Mouse (Mus musculus): Measurements from ENCODE around the gene Rims4. TPM values are rescaled to one million over a fixed set of nuclear protein-coding genes. Genes with fewer than 3 reads are reported as not detected.

The Rims4 gene
- polyA plus RNA-seq, 1 experiment from 2014 or later = 8.7 TPM

GRCm38 (mm10) chr2:163928464-163929200 is 10.1 kb upstream of the Rims4 start:
- Histone ChIP-seq H3K27me3 (no peaks in the 10 kb centered on the region), H3K36me3 (no peaks in the 10 kb centered on the region), H3K27ac (replicated peaks) (no peak overlapping the region), H3K4me2 (no peak overlapping the region), H3K9ac (no peak overlapping the region), H3K9me3 (no peaks in the 10 kb centered on the region), H3K4me1 (replicated peaks) (no peaks in the 10 kb centered on the region), H3K4me3 (no peak overlapping the region)
- 63% methylated on average over 7 of the region's 7 CpGs for WGBS
- ATAC-seq (ENCODE audit: low read depth) = no peak

- Histone ChIP-seq H3K9me3 (no peaks in the 10 kb centered on the region), H3K36me3 (no peaks in the 10 kb centered on the region), H3K27me3 (peaks cover 21% of the 10 kb centered on the region), H3K9ac (no peak overlapping the region), H3K4me2 (no peak overlapping the region), H3K4me3 (no peak overlapping the region), H3K27ac (replicated peaks) (no peak overlapping the region), H3K4me1 (replicated peaks) (no peaks in the 10 kb centered on the region)
- ATAC-seq (ENCODE audit: low read depth) = no peak
- WGBS = 94% methylated on average over 10 of the region's 10 CpGs
These were observed 6.6 kb upstream of the Rims4 start for GRCm38 (mm10) chr2:163925044-163925443.

GRCm38 (mm10) chr2:163924531-163924930 is 6.0 kb upstream of the Rims4 start:
- Histone ChIP-seq H3K27ac (replicated peaks) (no peak overlapping the region), H3K9ac (no peak overlapping the region), H3K36me3 (no peaks in the 10 kb centered on the region), H3K4me3 (no peak overlapping the region), H3K4me1 (replicated peaks) (no peaks in the 10 kb centered on the region), H3K27me3 (peaks cover 26% of the 10 kb centered on the region), H3K9me3 (no peaks in the 10 kb centered on the region), H3K4me2 (no peak overlapping the region)
- 82% methylated on average over 3 of the region's 3 CpGs for WGBS
- ATAC-seq (ENCODE audit: low read depth) = no peak

- no peak overlapping the region for H3K4me2 ChIP-seq
- H3K9me3 ChIP-seq = no peaks in the 10 kb centered on the region
- ATAC-seq (ENCODE audit: low read depth) = no peak
- no peaks in the 10 kb centered on the region for H3K36me3 ChIP-seq
- H3K9ac ChIP-seq = no peak overlapping the region
- no peak overlapping the region for H3K27ac ChIP-seq (replicated peaks)
- 58% methylated on average over 9 of the region's 9 CpGs for WGBS
- peaks cover 35% of the 10 kb centered on the region for H3K27me3 ChIP-seq
- no peak overlapping the region for H3K4me3 ChIP-seq
- peaks cover 8% of the 10 kb centered on the region for H3K4me1 ChIP-seq (replicated peaks)
These were observed 4.6 kb upstream of the Rims4 start for GRCm38 (mm10) chr2:163923113-163923512.

- peaks cover 70% of the 10 kb centered on the region for H3K27me3 ChIP-seq
- H3K9ac ChIP-seq = no peak overlapping the region
- H3K4me3 ChIP-seq = peak overlapping the region; percentile 66; the same call in 1 of the 2 replicates
- peaks cover 20% of the 10 kb centered on the region for H3K4me1 ChIP-seq (replicated peaks)
- WGBS = 80% methylated on average over 3 of the region's 3 CpGs
- H3K9me3 ChIP-seq = no peaks in the 10 kb centered on the region
- no peaks in the 10 kb centered on the region for H3K36me3 ChIP-seq
- peak overlapping the region; percentile 88 for H3K4me2 ChIP-seq
- no peak for ATAC-seq (ENCODE audit: low read depth)
- no peak overlapping the region for H3K27ac ChIP-seq (replicated peaks)
These were observed 1.1 kb upstream of the Rims4 start for GRCm38 (mm10) chr2:163919581-163919980.

GRCm38 (mm10) chr2:163916703-163917102 is 1.8 kb downstream of the Rims4 start:
- Histone ChIP-seq H3K27ac (replicated peaks) (no peak overlapping the region), H3K4me2 (peak overlapping the region; percentile 88), H3K36me3 (no peaks in the 10 kb centered on the region), H3K9me3 (no peaks in the 10 kb centered on the region), H3K4me3 (no peak overlapping the region), H3K4me1 (replicated peaks) (peaks cover 33% of the 10 kb centered on the region), H3K27me3 (peaks cover 68% of the 10 kb centered on the region), H3K9ac (no peak overlapping the region)
- WGBS = 81% methylated on average over 7 of the region's 7 CpGs
- no peak for ATAC-seq (ENCODE audit: low read depth)

GRCm38 (mm10) chr2:163915294-163915791 is 3.1 kb downstream of the Rims4 start:
- WGBS = 66% methylated on average over 9 of the region's 9 CpGs
- H3K36me3 ChIP-seq = no peaks in the 10 kb centered on the region
- peaks cover 33% of the 10 kb centered on the region for H3K4me1 ChIP-seq (replicated peaks)
- H3K4me3 ChIP-seq = no peak overlapping the region
- H3K9ac ChIP-seq = no peak overlapping the region
- ATAC-seq (ENCODE audit: low read depth) = no peak
- H3K27me3 ChIP-seq = peaks cover 56% of the 10 kb centered on the region
- no peak overlapping the region for H3K27ac ChIP-seq (replicated peaks)
- peak overlapping the region; percentile 88; the same call in 1 of the 2 replicates for H3K4me2 ChIP-seq
- H3K9me3 ChIP-seq = no peaks in the 10 kb centered on the region

GRCm38 (mm10) chr2:163914107-163914506 is 4.4 kb downstream of the Rims4 start:
- H3K4me1 ChIP-seq (replicated peaks) = peaks cover 30% of the 10 kb centered on the region
- peak; percentile 59 for ATAC-seq (ENCODE audit: low read depth)
- H3K4me3 ChIP-seq = peak overlapping the region; percentile 12; the same call in 1 of the 2 replicates
- peaks cover 50% of the 10 kb centered on the region for H3K27me3 ChIP-seq
- no peaks in the 10 kb centered on the region for H3K36me3 ChIP-seq
- H3K9me3 ChIP-seq = no peaks in the 10 kb centered on the region
- peak overlapping the region; percentile 41 for H3K4me2 ChIP-seq
- H3K9ac ChIP-seq = peak overlapping the region; percentile 47; the same call in 1 of the 2 replicates
- WGBS = 5% methylated on average over 10 of the region's 10 CpGs
- H3K27ac ChIP-seq (replicated peaks) = peak overlapping the region; percentile 49

GRCm38 (mm10) chr2:163913704-163914103 is 4.8 kb downstream of the Rims4 start:
- Histone ChIP-seq H3K27ac (replicated peaks) (peak overlapping the region; percentile 49), H3K4me3 (0 out of 2 replicates have a peak overlapping the region, but pooled peaks have one; percentile 12), H3K27me3 (peaks cover 48% of the 10 kb centered on the region), H3K4me2 (peak overlapping the region; percentile 41), H3K4me1 (replicated peaks) (peaks cover 28% of the 10 kb centered on the region), H3K9me3 (no peaks in the 10 kb centered on the region), H3K9ac (peak overlapping the region; percentile 47; the same call in 1 of the 2 replicates), H3K36me3 (no peaks in the 10 kb centered on the region)
- no peak for ATAC-seq (ENCODE audit: low read depth)
- 39% methylated on average over 7 of the region's 7 CpGs for WGBS

GRCm38 (mm10) chr2:163911826-163912444 is 6.5 kb downstream of the Rims4 start:
- Histone ChIP-seq H3K36me3 (no peaks in the 10 kb centered on the region), H3K9ac (no peak overlapping the region), H3K4me1 (replicated peaks) (peaks cover 15% of the 10 kb centered on the region), H3K4me3 (no peak overlapping the region), H3K27ac (replicated peaks) (no peak overlapping the region), H3K9me3 (no peaks in the 10 kb centered on the region), H3K4me2 (no peak overlapping the region), H3K27me3 (peaks cover 33% of the 10 kb centered on the region)
- 75% methylated on average over 14 of the region's 14 CpGs for WGBS
- ATAC-seq (ENCODE audit: low read depth) = no peak

GRCm38 (mm10) chr2:163909604-163910003 is 8.9 kb downstream of the Rims4 start:
- WGBS = 86% methylated on average over 7 of the region's 7 CpGs
- Histone ChIP-seq H3K36me3 (no peaks in the 10 kb centered on the region), H3K4me3 (no peak overlapping the region), H3K27me3 (0 out of 2 replicates have a peak, but pooled peaks cover 11% of the 10 kb centered on the region), H3K9me3 (no peaks in the 10 kb centered on the region), H3K9ac (no peak overlapping the region), H3K4me1 (replicated peaks) (peaks cover 13% of the 10 kb centered on the region), H3K4me2 (no peak overlapping the region), H3K27ac (replicated peaks) (no peak overlapping the region)
- ATAC-seq (ENCODE audit: low read depth) = no peak

GRCm38 (mm10) chr2:163907131-163907530 is 11.4 kb downstream of the Rims4 start:
- Histone ChIP-seq H3K27me3 (0 out of 2 replicates have a peak, but pooled peaks cover 7% of the 10 kb centered on the region), H3K36me3 (no peaks in the 10 kb centered on the region), H3K9ac (no peak overlapping the region), H3K4me3 (no peak overlapping the region), H3K4me2 (no peak overlapping the region), H3K9me3 (no peaks in the 10 kb centered on the region), H3K27ac (replicated peaks) (no peak overlapping the region), H3K4me1 (replicated peaks) (no peaks in the 10 kb centered on the region)
- 66% methylated on average over 5 of the region's 5 CpGs for WGBS
- ATAC-seq (ENCODE audit: low read depth) = no peak
